Mouse (Mus musculus) liver, embryonic 12.5 days (tissue): ENCODE measurements around the gene Jak2. TPM values are rescaled to one million over a fixed set of nuclear protein-coding genes. Genes with fewer than 3 reads are reported as not detected.

Experiments used
- ATAC-seq: fragments of 200-750 bp; cut with Nextera tagmentation; 2 replicates; pipeline ENCODE4 v1.8.0; 2017; ENCODE audit warnings: moderate number of reproducible peaks, mild to moderate bottlenecking, moderate library complexity
- H3K27ac ChIP-seq: fragments of 300-500 bp; sonication (generic); 2 replicates; pipeline ENCODE4 v1.5.1; 2016; ENCODE audit warnings: mild to moderate bottlenecking
- H3K27me3 ChIP-seq: fragments of 300-500 bp; sonication (generic); replicated peaks from 2 replicates; pipeline ENCODE4 v1.6.1; 2016; ENCODE audit warnings: mild to moderate bottlenecking, moderate library complexity
- H3K36me3 ChIP-seq: fragments of 300-500 bp; sonication (generic); 2 replicates; pipeline ENCODE4 v1.6.1; 2016; ENCODE audit warnings: mild to moderate bottlenecking, moderate library complexity
- H3K4me1 ChIP-seq: fragments of 300-500 bp; sonication (generic); 2 replicates; pipeline ENCODE4 v1.6.1; 2016
- H3K4me2 ChIP-seq: fragments of 300-500 bp; sonication (generic); 2 replicates; pipeline ENCODE4 v1.6.1; 2016; ENCODE audit warnings: mild to moderate bottlenecking, moderate library complexity
- H3K4me3 ChIP-seq: fragments of 300-500 bp; sonication (generic); 2 replicates; pipeline ENCODE4 v1.5.1; 2016; ENCODE audit warnings: mild to moderate bottlenecking, moderate library complexity
- H3K9ac ChIP-seq: fragments of 300-500 bp; sonication (generic); 2 replicates; pipeline ENCODE4 v1.6.1; 2016; ENCODE audit warnings: mild to moderate bottlenecking, moderate library complexity
- H3K9me3 ChIP-seq: fragments of 300-500 bp; sonication (generic); replicated peaks from 2 replicates; pipeline ENCODE4 v1.6.1; 2016; ENCODE audit warnings: mild to moderate bottlenecking, moderate library complexity
- WGBS: fragments of 180-500 bp; shearing (Covaris S2); methylation state at CpG from one replicate; pipeline ENCODE4 v1.1.7; 2016; ENCODE audit not compliant: insufficient replicate concordance; 5-methylcytosine and 5-hydroxymethylcytosine counted together
- polyA plus RNA-seq: library from polyadenylated mRNA; unstranded; fragments of >200 nt; fragmentation: Nextera tagmentation; extraction: Ambion mirVana; gene quantifications from 2 replicates; pipeline ENCODE4 v1.2.1, GENCODE M21; 2016

Jak2 gene
- polyA plus RNA-seq, 1 experiment from 2014 or later: 21.1 TPM

- Histone ChIP-seq H3K4me3 (peak within 1 kb of the TSS; percentile 43), H3K4me2 (peak within 1 kb of the TSS; percentile 70), H3K4me1 (peaks cover 19% of the 10 kb centered on the region), H3K27me3 (peaks cover 9% of the 10 kb centered on the region), H3K36me3 (no peaks in the 10 kb centered on the region), H3K27ac (no peak within 1 kb of the TSS; the same call in 1 of the 2 replicates), H3K9ac (peak within 1 kb of the TSS; percentile 45), H3K9me3 (no peaks in the 10 kb centered on the region)
- ATAC-seq: peak; percentile 97
- 3% methylated on average over 31 of the region's 31 CpGs for WGBS
These were observed 73.6 kb downstream of the Jak2 start, which contains the start of gene Insl6 for GRCm38 (mm10) chr19:29325053-29325851. Insl6 (minus strand) TSS chr19:29325356.

- H3K9me3 ChIP-seq: no peaks in the 10 kb centered on the region
- peak overlapping the region; percentile 32 for H3K9ac ChIP-seq
- peaks cover 9% of the 10 kb centered on the region for H3K27me3 ChIP-seq
- peak overlapping the region; percentile 70 for H3K4me2 ChIP-seq
- no peaks in the 10 kb centered on the region for H3K36me3 ChIP-seq
- no peak for ATAC-seq
- H3K4me1 ChIP-seq: peaks cover 19% of the 10 kb centered on the region
- peak overlapping the region; percentile 43 for H3K4me3 ChIP-seq
- 57% methylated on average over 9 of the region's 9 CpGs for WGBS
- H3K27ac ChIP-seq: no peak overlapping the region; the same call in 1 of the 2 replicates
These were observed 74.2 kb downstream of the Jak2 start for GRCm38 (mm10) chr19:29325852-29326180.

- no peak overlapping the region for H3K9ac ChIP-seq
- WGBS: 81% methylated on average over 4 of the region's 4 CpGs
- no peaks in the 10 kb centered on the region for H3K9me3 ChIP-seq
- no peak overlapping the region for H3K27ac ChIP-seq
- H3K36me3 ChIP-seq: no peaks in the 10 kb centered on the region
- H3K4me3 ChIP-seq: no peak overlapping the region
- H3K4me1 ChIP-seq: peaks cover 19% of the 10 kb centered on the region
- H3K27me3 ChIP-seq: peaks cover 9% of the 10 kb centered on the region
- ATAC-seq: no peak
- no peak overlapping the region for H3K4me2 ChIP-seq
These were observed 74.8 kb downstream of the Jak2 start for GRCm38 (mm10) chr19:29326396-29326795.

- Histone ChIP-seq H3K4me2 (no peak overlapping the region), H3K27me3 (peaks cover 13% of the 10 kb centered on the region), H3K36me3 (no peaks in the 10 kb centered on the region), H3K9ac (no peak overlapping the region), H3K27ac (no peak overlapping the region), H3K4me1 (peaks cover 19% of the 10 kb centered on the region), H3K9me3 (no peaks in the 10 kb centered on the region), H3K4me3 (no peak overlapping the region)
- ATAC-seq: no peak
- 73% methylated on average over 13 of the region's 13 CpGs for WGBS
These were observed 75.4 kb downstream of the Jak2 start for GRCm38 (mm10) chr19:29326822-29327552.

GRCm38 (mm10) chr19:29334068-29334745 lies 82.6 kb downstream of the Jak2 start, which contains the start of gene Rln1:
Rln1 (minus strand) TSS chr19:29334670.
- Histone ChIP-seq H3K9ac (peak within 1 kb of the TSS; percentile 30; the same call in 1 of the 2 replicates), H3K27ac (no peak within 1 kb of the TSS), H3K4me2 (peak within 1 kb of the TSS; percentile 58), H3K9me3 (no peaks in the 10 kb centered on the region), H3K4me3 (peak within 1 kb of the TSS; percentile 30), H3K4me1 (no peaks in the 10 kb centered on the region), H3K27me3 (peaks cover 36% of the 10 kb centered on the region), H3K36me3 (no peaks in the 10 kb centered on the region)
- 8% methylated on average over 23 of the region's 23 CpGs for WGBS
- ATAC-seq: no peak

- no peak overlapping the region for H3K4me3 ChIP-seq
- no peak overlapping the region for H3K4me2 ChIP-seq
- ATAC-seq: no peak
- no peaks in the 10 kb centered on the region for H3K36me3 ChIP-seq
- H3K4me1 ChIP-seq: no peaks in the 10 kb centered on the region
- peaks cover 47% of the 10 kb centered on the region for H3K27me3 ChIP-seq
- H3K9ac ChIP-seq: no peak overlapping the region
- no peaks in the 10 kb centered on the region for H3K9me3 ChIP-seq
- no peak overlapping the region for H3K27ac ChIP-seq
- WGBS: 68% methylated on average over 2 of the region's 2 CpGs
These were observed 85.0 kb downstream of the Jak2 start for GRCm38 (mm10) chr19:29336624-29337023.

- ATAC-seq: no peak
- 0 out of 2 replicates have a peak, but pooled peaks cover 12% of the 10 kb centered on the region for H3K27me3 ChIP-seq
- no peak overlapping the region for H3K27ac ChIP-seq
- H3K4me1 ChIP-seq: peaks cover 4% of the 10 kb centered on the region; the same call in 1 of the 2 replicates
- no peak overlapping the region for H3K4me3 ChIP-seq
- H3K36me3 ChIP-seq: no peaks in the 10 kb centered on the region
- H3K9me3 ChIP-seq: no peaks in the 10 kb centered on the region
- no peak overlapping the region for H3K9ac ChIP-seq
- no peak overlapping the region for H3K4me2 ChIP-seq
- WGBS: 46% methylated on average over 4 of the region's 4 CpGs
These were observed 89.4 kb downstream of the Jak2 start for GRCm38 (mm10) chr19:29341029-29341428.

GRCm38 (mm10) chr19:29342281-29342680 lies 90.7 kb downstream of the Jak2 start:
- Histone ChIP-seq H3K4me2 (no peak overlapping the region), H3K36me3 (no peaks in the 10 kb centered on the region), H3K9me3 (no peaks in the 10 kb centered on the region), H3K4me1 (peaks cover 4% of the 10 kb centered on the region; the same call in 1 of the 2 replicates), H3K27ac (no peak overlapping the region), H3K9ac (no peak overlapping the region), H3K4me3 (no peak overlapping the region), H3K27me3 (0 out of 2 replicates have a peak, but pooled peaks cover 12% of the 10 kb centered on the region)
- WGBS: 64% methylated on average over 6 of the region's 6 CpGs
- no peak for ATAC-seq

- Histone ChIP-seq H3K4me2 (no peak overlapping the region), H3K27ac (no peak overlapping the region), H3K27me3 (0 out of 2 replicates have a peak, but pooled peaks cover 5% of the 10 kb centered on the region), H3K9me3 (no peaks in the 10 kb centered on the region), H3K36me3 (peaks cover 2% of the 10 kb centered on the region; the same call in 1 of the 2 replicates), H3K4me3 (no peak overlapping the region), H3K4me1 (peaks cover 4% of the 10 kb centered on the region; the same call in 1 of the 2 replicates), H3K9ac (no peak overlapping the region)
- no peak for ATAC-seq
These were observed 93.2 kb downstream of the Jak2 start for GRCm38 (mm10) chr19:29344868-29345267.

GRCm38 (mm10) chr19:29345636-29346035 lies 94.0 kb downstream of the Jak2 start:
- Histone ChIP-seq H3K4me1 (peaks cover 4% of the 10 kb centered on the region; the same call in 1 of the 2 replicates), H3K4me3 (no peak overlapping the region), H3K4me2 (no peak overlapping the region), H3K27me3 (no peaks in the 10 kb centered on the region), H3K36me3 (peaks cover 6% of the 10 kb centered on the region; the same call in 1 of the 2 replicates), H3K27ac (no peak overlapping the region), H3K9me3 (no peaks in the 10 kb centered on the region), H3K9ac (no peak overlapping the region)
- ATAC-seq: no peak
- 78% methylated on average over 6 of the region's 6 CpGs for WGBS

GRCm38 (mm10) chr19:29350991-29351390 lies 99.4 kb downstream of the Jak2 start:
- H3K27me3 ChIP-seq: no peaks in the 10 kb centered on the region
- no peak for ATAC-seq
- WGBS: 62% methylated on average over 5 of the region's 5 CpGs
- no peaks in the 10 kb centered on the region for H3K9me3 ChIP-seq
- H3K4me1 ChIP-seq: peaks cover 3% of the 10 kb centered on the region; the same call in 1 of the 2 replicates
- no peak overlapping the region for H3K27ac ChIP-seq
- H3K4me3 ChIP-seq: no peak overlapping the region
- H3K4me2 ChIP-seq: no peak overlapping the region
- H3K9ac ChIP-seq: no peak overlapping the region
- peaks cover 6% of the 10 kb centered on the region; the same call in 1 of the 2 replicates for H3K36me3 ChIP-seq
